Mouse (Mus musculus): ENCODE measurements around the gene Nol3. TPM values are rescaled to one million over a fixed set of nuclear protein-coding genes. Genes with fewer than 3 reads are reported as not detected.
A peak's percentile ranks its signal among the peaks of the same experiment; 100 is the strongest.

Gene Nol3
- 1.6 TPM in 2 replicates for polyA plus RNA-seq (2015; fragmentation: Nextera tagmentation; extraction: Ambion mirVana)

DNA sequence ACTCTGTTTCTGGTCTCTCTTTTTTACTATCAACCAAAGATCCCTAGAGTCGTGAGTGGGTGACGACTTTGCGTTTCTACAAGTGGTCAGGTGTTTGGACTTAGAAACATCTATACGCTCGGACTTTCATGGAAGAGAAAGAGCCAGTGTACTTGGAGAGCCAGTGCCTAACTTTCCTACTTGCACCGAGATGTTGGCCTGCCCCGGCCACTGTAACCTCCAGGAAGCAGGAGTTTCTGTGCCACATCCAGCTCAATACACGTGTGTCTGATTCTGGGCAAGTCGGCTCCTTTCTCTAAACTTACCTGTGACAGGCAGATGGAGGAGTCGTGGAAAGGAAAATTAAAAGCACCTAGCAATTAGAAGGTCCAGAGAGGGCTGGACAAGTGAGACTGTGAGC is at the start of gene Nol3:
Gene Nol3, plus strand, starts transcription at position 301 of the 400 bp plus-strand sequence.

DNA sequence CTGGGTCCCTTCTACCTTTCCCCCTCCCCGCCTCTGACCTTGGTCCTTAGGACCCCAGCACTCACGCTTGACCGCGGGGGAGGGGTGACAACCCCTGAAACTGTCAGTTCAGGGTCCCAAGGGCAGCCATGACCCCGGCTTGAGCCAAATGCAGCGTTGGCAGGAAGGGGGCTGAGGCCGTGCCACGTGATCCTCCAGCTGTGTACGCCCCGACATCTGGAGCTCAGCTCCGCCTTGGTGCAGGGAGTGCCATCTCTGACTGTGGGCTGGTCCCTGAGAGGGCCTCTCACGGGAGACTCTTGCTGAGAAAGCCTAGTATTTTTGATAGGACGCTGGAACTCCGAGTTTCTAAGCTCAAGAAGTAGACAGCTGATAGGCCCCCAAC is 21.0 kb upstream of the Nol3 start, which contains the start of gene B3gnt9:
Gene B3gnt9, minus strand, starts transcription at position 188 of the 385 bp plus-strand sequence.

DNA sequence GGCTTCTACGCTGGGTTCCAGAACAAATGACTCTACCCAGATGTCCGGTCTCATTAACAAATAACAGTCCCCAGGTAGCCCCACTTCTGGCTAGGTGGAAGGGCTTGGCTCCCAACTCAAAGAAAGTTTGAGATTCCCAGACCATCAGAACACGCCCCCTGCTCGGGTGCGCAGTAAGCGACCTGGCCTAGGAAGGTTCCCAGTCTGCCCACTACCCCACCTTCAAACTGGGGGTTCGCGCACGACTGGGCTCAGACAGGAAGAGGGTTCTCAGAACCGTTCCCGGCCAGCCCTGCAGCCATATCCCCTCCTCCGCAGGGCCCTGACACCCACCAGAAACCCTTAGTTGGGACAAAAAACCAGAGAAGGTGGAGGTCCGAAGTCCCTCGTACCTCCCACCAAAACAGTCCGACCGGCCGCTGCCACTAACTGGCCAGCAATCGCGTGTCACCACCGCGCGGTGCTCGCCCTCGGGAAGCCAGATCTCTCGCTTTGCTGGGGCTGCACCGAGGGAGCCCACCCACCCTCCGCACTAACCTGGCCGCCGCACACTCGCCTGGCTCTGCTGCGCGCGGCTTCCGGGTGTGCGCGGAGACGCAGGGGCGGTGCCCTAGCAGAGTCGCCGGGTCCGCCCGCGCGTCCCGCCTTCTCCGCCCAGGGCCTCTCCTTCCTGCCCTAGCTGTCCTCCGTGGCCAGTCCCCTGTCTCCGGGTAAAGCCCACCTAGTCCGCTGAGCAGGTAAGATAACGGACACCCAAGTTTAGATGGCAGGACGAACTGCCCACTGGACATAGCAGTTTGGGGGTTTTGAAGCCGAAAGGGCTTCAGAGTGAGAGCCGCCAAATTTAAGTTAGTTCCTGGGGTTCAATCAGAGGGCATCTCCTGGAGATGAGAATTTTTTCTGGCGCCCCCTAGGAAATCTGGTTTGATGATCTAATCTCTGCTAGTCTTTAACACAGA is 11.6 kb upstream of the Nol3 start, which contains the start of the genes Tradd and Fbxl8:
Gene Tradd, minus strand, starts transcription at position 586 of the 959 bp plus-strand sequence.
Gene Fbxl8, plus strand, starts transcription at position 625 of the 959 bp plus-strand sequence.

DNA sequence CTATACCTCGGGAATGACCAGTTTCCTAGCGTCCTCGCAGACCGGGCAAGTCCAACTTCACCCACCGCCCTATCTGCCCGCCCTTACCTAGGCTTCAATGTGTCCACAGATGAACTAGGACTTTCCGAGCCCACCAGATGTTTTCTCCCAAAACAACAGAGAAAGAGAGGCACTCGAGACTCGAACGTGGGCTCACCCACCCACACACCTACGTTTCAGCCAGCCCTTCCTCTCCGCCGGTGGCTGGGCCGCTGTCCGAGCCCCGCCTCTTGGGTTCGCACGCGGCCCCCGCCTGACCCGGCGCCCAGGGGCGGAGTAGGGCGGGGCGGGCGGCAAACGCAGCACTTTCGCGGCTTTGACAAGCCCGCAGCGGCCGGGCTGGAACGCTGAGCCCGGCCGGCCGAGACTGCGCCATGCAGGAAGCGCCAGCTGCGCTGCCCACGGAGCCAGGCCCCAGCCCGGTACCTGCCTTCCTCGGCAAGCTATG is 6.4 kb upstream of the Nol3 start, which contains the start of gene Hsf4:
Gene Hsf4, plus strand, starts transcription at position 341 of the 487 bp plus-strand sequence.

DNA sequence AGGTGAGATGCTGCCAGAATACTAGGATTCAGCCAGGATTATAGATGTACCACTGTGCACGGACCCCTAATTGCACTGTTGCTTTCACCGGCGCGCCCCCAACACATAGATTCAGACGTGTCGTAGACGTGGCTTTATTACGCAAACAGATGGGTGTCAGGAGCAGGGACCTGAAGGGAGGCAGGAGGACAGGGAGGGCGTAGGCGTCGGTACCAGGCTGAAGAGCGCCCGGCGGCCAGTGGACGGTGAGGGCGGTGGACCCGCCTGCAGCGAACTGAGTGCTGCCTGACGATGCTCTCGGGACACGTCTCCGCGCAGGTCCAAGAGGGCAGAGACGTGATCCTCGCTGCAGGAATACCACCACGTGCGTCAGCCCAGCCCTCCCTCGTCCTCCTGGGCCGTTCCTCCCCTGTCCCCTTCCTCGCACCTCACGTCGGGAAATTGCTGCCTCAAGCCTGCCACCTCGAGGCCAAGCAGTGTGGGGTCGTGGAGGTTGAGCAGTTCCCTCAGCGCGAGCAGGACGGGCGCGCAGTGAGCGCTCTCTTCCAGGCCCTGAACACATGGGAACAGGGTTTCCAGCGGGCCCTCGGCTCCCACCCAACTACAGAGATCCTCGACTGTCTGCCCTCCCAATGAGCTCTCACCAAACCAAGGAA is 14.0 kb downstream of the Nol3 start, which contains the start of gene 4931428F04Rik:
Gene 4931428F04Rik, minus strand, starts transcription at position 60 of the 656 bp plus-strand sequence.

DNA sequence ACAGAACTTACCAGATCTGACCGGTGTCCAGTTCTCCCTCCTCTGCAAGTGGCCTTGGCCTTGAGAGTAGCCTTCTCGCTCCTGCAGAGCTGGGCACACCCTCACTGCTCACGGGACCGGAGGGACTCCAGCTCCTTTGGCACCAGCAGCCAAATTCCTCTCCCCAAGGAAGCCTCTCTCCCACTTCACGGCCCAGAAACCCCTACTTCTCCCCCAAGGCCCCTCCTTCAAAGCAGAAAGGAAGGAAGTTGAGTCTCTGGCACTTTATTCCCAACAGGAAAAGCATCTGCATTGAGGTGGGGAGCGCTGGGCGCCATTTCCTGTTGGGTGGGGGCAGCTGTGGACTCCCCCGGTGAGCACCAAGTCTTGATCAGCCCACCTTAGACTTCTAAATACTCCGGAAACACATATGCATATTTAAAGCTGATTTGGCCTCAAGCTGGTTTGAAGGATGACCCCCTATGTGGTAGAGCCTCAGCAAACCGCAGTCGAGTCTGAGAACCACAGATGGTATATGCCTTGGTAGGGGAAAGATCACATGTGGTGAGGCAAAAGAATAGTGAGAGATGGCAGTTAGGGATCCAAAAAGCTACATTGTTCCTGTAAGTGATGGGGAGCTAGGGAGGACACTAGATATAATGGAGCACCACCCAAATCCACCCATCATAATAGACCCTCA is 20.1 kb downstream of the Nol3 start, which contains the start of gene Exoc3l:
Gene Exoc3l, minus strand, starts transcription at position 207 of the 679 bp plus-strand sequence.

DNA sequence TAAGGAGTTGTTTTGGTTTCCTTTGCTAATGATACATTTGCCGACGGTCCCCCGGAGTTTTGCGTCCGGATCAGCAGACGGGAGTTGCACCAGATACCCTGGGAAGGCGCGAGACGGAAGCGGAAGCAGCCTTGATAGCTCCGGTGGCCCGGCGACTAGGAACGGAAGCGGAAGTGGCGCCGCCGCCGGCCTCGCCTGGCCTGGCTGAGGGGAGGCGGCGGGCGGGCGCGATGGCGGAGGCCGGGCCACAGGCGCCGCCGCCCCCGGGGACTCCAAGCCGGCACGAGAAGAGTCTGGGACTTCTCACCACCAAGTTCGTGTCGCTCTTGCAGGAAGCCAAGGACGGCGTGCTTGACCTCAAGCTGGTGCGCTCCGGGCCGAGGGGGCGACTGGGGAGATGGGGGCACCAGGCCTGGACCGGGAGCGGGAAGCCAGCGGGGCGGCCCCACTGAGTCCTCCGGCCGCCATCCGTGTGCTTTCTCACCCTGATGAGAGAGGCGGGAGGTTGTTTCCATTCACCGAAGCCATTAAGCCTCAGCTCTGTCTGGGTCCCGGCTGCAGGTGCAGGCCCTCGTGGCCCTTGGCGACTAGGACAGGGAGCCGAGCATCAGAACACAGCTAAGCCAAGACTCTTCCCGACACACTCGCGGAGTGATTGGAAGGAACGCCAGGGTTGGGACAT is 21.7 kb downstream of the Nol3 start, which contains the start of gene E2f4:
Gene E2f4, plus strand, starts transcription at position 153 of the 682 bp plus-strand sequence.

DNA sequence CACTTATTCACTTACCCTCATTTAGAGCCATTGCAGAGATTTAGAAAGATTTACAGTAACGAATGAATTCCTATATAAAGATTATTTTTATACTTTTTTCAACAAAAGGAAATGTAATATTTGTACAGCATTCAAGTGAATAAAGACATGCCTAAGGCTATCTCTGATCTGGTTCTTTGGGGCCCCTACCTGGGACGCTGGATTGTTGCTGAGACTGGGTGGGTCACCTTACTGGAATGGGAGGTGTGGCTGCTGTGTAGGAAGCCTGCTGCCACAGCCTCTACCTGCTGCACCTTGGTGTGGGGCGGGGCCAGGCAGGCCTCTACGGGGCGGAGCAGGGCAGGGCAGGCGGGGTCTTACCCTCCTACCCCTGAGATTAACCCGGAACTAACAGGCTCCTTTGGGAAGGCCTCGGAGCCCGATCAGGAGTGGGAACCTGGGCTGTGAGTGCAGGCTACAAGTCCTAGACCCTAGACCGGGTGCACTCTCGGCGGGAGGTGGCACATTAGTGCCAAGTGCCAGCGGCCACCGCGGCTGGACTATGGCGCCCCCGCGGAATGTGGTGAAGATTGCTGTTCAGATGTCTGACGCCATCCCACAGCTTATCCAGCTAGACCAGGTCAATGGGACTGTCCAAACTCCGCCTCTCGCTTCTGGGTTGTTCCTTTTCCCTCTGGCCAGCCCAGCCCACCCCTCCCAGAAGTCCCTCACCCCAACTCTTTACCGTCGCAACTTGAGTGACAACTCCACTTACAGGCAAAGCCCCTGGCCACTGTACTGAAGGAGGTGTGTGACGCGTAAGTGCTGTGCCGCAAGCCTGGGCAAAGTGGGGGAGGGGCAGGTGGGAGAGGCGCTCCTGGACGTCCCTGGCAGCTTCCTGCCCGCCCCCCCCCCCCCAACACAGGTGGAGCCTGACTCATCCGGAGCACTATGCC is 29.5 kb downstream of the Nol3 start, which contains the start of gene Elmo3:
Gene Elmo3, plus strand, starts transcription at position 391 of the 935 bp plus-strand sequence.

DNA sequence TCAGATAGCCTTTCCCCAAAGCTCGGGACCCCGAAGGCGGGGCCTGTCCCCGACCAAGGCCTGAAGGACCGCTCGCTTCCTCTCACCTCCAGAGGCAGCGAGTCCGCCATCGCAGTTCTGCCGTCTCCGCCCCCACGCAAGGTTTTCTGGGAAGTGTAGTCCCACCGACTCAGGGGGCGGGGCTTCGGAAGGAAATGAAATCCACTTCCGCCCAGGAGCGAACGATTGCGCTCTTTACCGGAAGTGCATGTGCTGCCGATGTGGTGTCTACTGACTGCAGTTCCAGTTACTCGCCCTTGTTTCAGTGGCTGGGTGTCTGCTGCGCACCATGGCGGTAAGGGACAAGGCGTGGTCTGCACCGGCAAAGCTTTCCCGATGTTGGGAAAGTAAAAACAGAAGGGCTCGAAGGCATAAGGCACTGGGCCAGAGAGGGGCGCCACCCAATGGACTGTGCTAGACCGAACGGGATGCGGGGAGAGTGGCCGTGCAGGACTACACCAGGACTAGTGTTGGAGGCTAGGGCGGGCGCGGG is 50.3 kb downstream of the Nol3 start, which contains the start of the genes Lrrc29 and Tmem208:
Gene Lrrc29, minus strand, starts transcription at position 138 of the 532 bp plus-strand sequence.
Gene Tmem208, plus strand, starts transcription at position 214 of the 532 bp plus-strand sequence.

MicroRNAs within 50 kb of the gene (microRNA counts, 519-probe panel; counts per million panel counts)
- 2,806 counts per million, percentile 40 among the panel's probes with 10 or more counts for microRNA mmu-miR-328

Small RNAs within 50 kb of the gene (microRNA-seq; reads per million reads assigned to microRNA genes)
- not detected for gene Gm27320
- 259 reads per million, percentile 57 among the genes with 10 or more reads in this experiment for gene Mir328

Other genes starting within 250 kb of the Nol3 start
- gene Ces3a, start 227.5 kb upstream of the Nol3 start, polyA plus RNA-seq (2015; fragmentation: Nextera tagmentation; extraction: Ambion mirVana) = 0.11 TPM in 1 of 2 replicates, not detected in the other
- not detected in 2 replicates for gene Ces3b, start 192.4 kb upstream of the Nol3 start, polyA plus RNA-seq (2015; fragmentation: Nextera tagmentation; extraction: Ambion mirVana)
- not detected in 2 replicates for gene Ces4a, start 144.3 kb upstream of the Nol3 start, polyA plus RNA-seq (2015; fragmentation: Nextera tagmentation; extraction: Ambion mirVana)
- gene Cbfb, start 105.5 kb upstream of the Nol3 start, polyA plus RNA-seq (2015; fragmentation: Nextera tagmentation; extraction: Ambion mirVana) = 21.8 and 25.9 TPM in 2 replicates
- gene D230025D16Rik, start 51.0 kb upstream of the Nol3 start, polyA plus RNA-seq (2015; fragmentation: Nextera tagmentation; extraction: Ambion mirVana) = 22.8 and 25.6 TPM in 2 replicates
- gene B3gnt9, start 21.0 kb upstream of the Nol3 start, polyA plus RNA-seq (2015; fragmentation: Nextera tagmentation; extraction: Ambion mirVana) = 24.2 and 26.3 TPM in 2 replicates
- 29.8 and 30.8 TPM in 2 replicates for gene Tradd, start 11.5 kb upstream of the Nol3 start, polyA plus RNA-seq (2015; fragmentation: Nextera tagmentation; extraction: Ambion mirVana)
- 5.4 and 5.7 TPM in 2 replicates for gene Fbxl8, start 11.5 kb upstream of the Nol3 start, polyA plus RNA-seq (2015; fragmentation: Nextera tagmentation; extraction: Ambion mirVana)
- gene Hsf4, start 6.3 kb upstream of the Nol3 start, polyA plus RNA-seq (2015; fragmentation: Nextera tagmentation; extraction: Ambion mirVana) = 0.30 and 0.31 TPM in 2 replicates
- gene 4931428F04Rik, start 13.7 kb downstream of the Nol3 start, polyA plus RNA-seq (2015; fragmentation: Nextera tagmentation; extraction: Ambion mirVana) = 1.8 and 2.2 TPM in 2 replicates
- 2.0 and 3.2 TPM in 2 replicates for gene Exoc3l, start 20.0 kb downstream of the Nol3 start, polyA plus RNA-seq (2015; fragmentation: Nextera tagmentation; extraction: Ambion mirVana)
- gene E2f4, start 21.5 kb downstream of the Nol3 start, polyA plus RNA-seq (2015; fragmentation: Nextera tagmentation; extraction: Ambion mirVana) = 35.9 and 42.7 TPM in 2 replicates
- 12.4 and 13.3 TPM in 2 replicates for gene Elmo3, start 29.5 kb downstream of the Nol3 start, polyA plus RNA-seq (2015; fragmentation: Nextera tagmentation; extraction: Ambion mirVana)
- gene Lrrc29, start 50.1 kb downstream of the Nol3 start, polyA plus RNA-seq (2015; fragmentation: Nextera tagmentation; extraction: Ambion mirVana) = 2.3 and 3.2 TPM in 2 replicates
- 79.0 and 90.0 TPM in 2 replicates for gene Tmem208, start 50.2 kb downstream of the Nol3 start, polyA plus RNA-seq (2015; fragmentation: Nextera tagmentation; extraction: Ambion mirVana)
- 0.85 and 1.1 TPM in 2 replicates for gene Fhod1, start 71.8 kb downstream of the Nol3 start, polyA plus RNA-seq (2015; fragmentation: Nextera tagmentation; extraction: Ambion mirVana)
- 0.39 and 0.54 TPM in 2 replicates for gene Slc9a5, start 72.7 kb downstream of the Nol3 start, polyA plus RNA-seq (2015; fragmentation: Nextera tagmentation; extraction: Ambion mirVana)
- 0.48 and 0.92 TPM in 2 replicates for gene Plekhg4, start 97.1 kb downstream of the Nol3 start, polyA plus RNA-seq (2015; fragmentation: Nextera tagmentation; extraction: Ambion mirVana)
- gene Kctd19, start 137.4 kb downstream of the Nol3 start, polyA plus RNA-seq (2015; fragmentation: Nextera tagmentation; extraction: Ambion mirVana) = not detected in 2 replicates
- 0.14 and 0.34 TPM in 2 replicates for gene Lrrc36, start 137.4 kb downstream of the Nol3 start, polyA plus RNA-seq (2015; fragmentation: Nextera tagmentation; extraction: Ambion mirVana)
- 44.9 and 57.8 TPM in 2 replicates for gene Tppp3, start 195.4 kb downstream of the Nol3 start, polyA plus RNA-seq (2015; fragmentation: Nextera tagmentation; extraction: Ambion mirVana)
- gene Zdhhc1, start 220.8 kb downstream of the Nol3 start, polyA plus RNA-seq (2015; fragmentation: Nextera tagmentation; extraction: Ambion mirVana) = 19.3 and 20.5 TPM in 2 replicates
- 0.51 and 0.60 TPM in 2 replicates for gene Hsd11b2, start 242.6 kb downstream of the Nol3 start, polyA plus RNA-seq (2015; fragmentation: Nextera tagmentation; extraction: Ambion mirVana)

Data from urinary bladder, postnatal 0 days (tissue).